Mouse (Mus musculus): ENCODE results near the gene Lrrc42. TPM values are rescaled to one million over a fixed set of nuclear protein-coding genes. Genes with fewer than 3 reads are reported as not detected.

The Lrrc42 gene
- polyA plus RNA-seq, 1 experiment from 2014 or later, result 53.5 TPM

GRCm38 (mm10) chr4:107245368-107245767, 8.0 kb downstream of the Lrrc42 start:
- no peak for ATAC-seq
- Histone ChIP-seq H3K9me3 (no peaks in the 10 kb centered on the region), H3K36me3 (peaks cover 5% of the 10 kb centered on the region; the same call in 1 of the 2 replicates), H3K4me2 (replicated peaks) (no peak overlapping the region), H3K27ac (peak overlapping the region; percentile 40; the same call in 1 of the 2 replicates), H3K4me1 (replicated peaks) (peaks cover 12% of the 10 kb centered on the region; the same call in 1 of the 2 replicates), H3K4me3 (replicated peaks) (no peak overlapping the region), H3K27me3 (replicated peaks) (no peaks in the 10 kb centered on the region), H3K9ac (no peak overlapping the region)
- WGBS, result 51% methylated on average over 2 of the region's 2 CpGs

- peaks cover 6% of the 10 kb centered on the region; the same call in 1 of the 2 replicates for H3K4me1 ChIP-seq (replicated peaks)
- H3K27ac ChIP-seq, result no peak overlapping the region
- H3K4me3 ChIP-seq (replicated peaks), result no peak overlapping the region
- no peak overlapping the region for H3K4me2 ChIP-seq (replicated peaks)
- ATAC-seq, result no peak
- no peak overlapping the region for H3K9ac ChIP-seq
- 70% methylated on average over 6 of the region's 6 CpGs for WGBS
- H3K36me3 ChIP-seq, result peaks cover 9% of the 10 kb centered on the region; the same call in 1 of the 2 replicates
- no peaks in the 10 kb centered on the region for H3K9me3 ChIP-seq
- H3K27me3 ChIP-seq (replicated peaks), result no peaks in the 10 kb centered on the region
These were observed 9.7 kb downstream of the Lrrc42 start for GRCm38 (mm10) chr4:107243365-107244333.

GRCm38 (mm10) chr4:107240196-107240595, 13.1 kb downstream of the Lrrc42 start:
- 95% methylated on average over 6 of the region's 6 CpGs for WGBS
- no peak overlapping the region for H3K4me3 ChIP-seq (replicated peaks)

GRCm38 (mm10) chr4:107238253-107238652, 15.1 kb downstream of the Lrrc42 start:
- H3K4me1 ChIP-seq (replicated peaks), result no peaks in the 10 kb centered on the region
- H3K9ac ChIP-seq, result no peak overlapping the region
- H3K9me3 ChIP-seq, result no peaks in the 10 kb centered on the region
- peaks cover 15% of the 10 kb centered on the region; the same call in 1 of the 2 replicates for H3K36me3 ChIP-seq
- WGBS, result 83% methylated on average over 2 of the region's 2 CpGs
- H3K4me2 ChIP-seq (replicated peaks), result no peak overlapping the region
- no peaks in the 10 kb centered on the region for H3K27me3 ChIP-seq (replicated peaks)
- ATAC-seq, result no peak
- no peak overlapping the region for H3K27ac ChIP-seq
- H3K4me3 ChIP-seq (replicated peaks), result no peak overlapping the region

More at GRCm38 (mm10) chr4:107240196-107240595, 13.1 kb downstream of the Lrrc42 start:
- no peaks in the 10 kb centered on the region for H3K27me3 ChIP-seq (replicated peaks)
- no peak for ATAC-seq
- H3K9me3 ChIP-seq, result no peaks in the 10 kb centered on the region
- no peak overlapping the region for H3K9ac ChIP-seq
- H3K4me1 ChIP-seq (replicated peaks), result 0 out of 2 replicates have a peak, but pooled peaks cover under 1% of the 10 kb centered on the region
- no peak overlapping the region for H3K4me2 ChIP-seq (replicated peaks)
- no peak overlapping the region for H3K27ac ChIP-seq
- H3K36me3 ChIP-seq, result peaks cover 12% of the 10 kb centered on the region; the same call in 1 of the 2 replicates

GRCm38 (mm10) chr4:107232219-107232618, 21.1 kb downstream of the Lrrc42 start:
- WGBS, result 53% methylated on average over 3 of the region's 3 CpGs
- H3K36me3 ChIP-seq, result 0 out of 2 replicates have a peak, but pooled peaks cover 11% of the 10 kb centered on the region
- no peak for ATAC-seq
- H3K4me2 ChIP-seq (replicated peaks), result no peak overlapping the region
- no peaks in the 10 kb centered on the region for H3K4me1 ChIP-seq (replicated peaks)
- no peak overlapping the region for H3K4me3 ChIP-seq (replicated peaks)
- H3K27me3 ChIP-seq (replicated peaks), result no peaks in the 10 kb centered on the region
- no peak overlapping the region for H3K9ac ChIP-seq
- H3K27ac ChIP-seq, result no peak overlapping the region
- no peaks in the 10 kb centered on the region for H3K9me3 ChIP-seq

- no peak overlapping the region for H3K4me3 ChIP-seq (replicated peaks)
- H3K4me1 ChIP-seq (replicated peaks), result no peaks in the 10 kb centered on the region
- H3K9me3 ChIP-seq, result no peaks in the 10 kb centered on the region
- no peak overlapping the region for H3K27ac ChIP-seq
- no peaks in the 10 kb centered on the region for H3K36me3 ChIP-seq
- no peak overlapping the region for H3K4me2 ChIP-seq (replicated peaks)
- ATAC-seq, result no peak
- no peaks in the 10 kb centered on the region for H3K27me3 ChIP-seq (replicated peaks)
- no peak overlapping the region for H3K9ac ChIP-seq
- 84% methylated on average over 2 of the region's 2 CpGs for WGBS
These were observed 27.0 kb downstream of the Lrrc42 start for GRCm38 (mm10) chr4:107226313-107226712.

GRCm38 (mm10) chr4:107223225-107224204, 29.8 kb downstream of the Lrrc42 start:
- H3K4me2 ChIP-seq (replicated peaks), result no peak overlapping the region
- ATAC-seq, result peak; percentile 45; the same call in 1 of the 2 replicates
- WGBS, result 65% methylated on average over 11 of the region's 11 CpGs

GRCm38 (mm10) chr4:107221524-107221923, 31.8 kb downstream of the Lrrc42 start:
- H3K27me3 ChIP-seq (replicated peaks), result no peaks in the 10 kb centered on the region
- 90% methylated on average over 5 of the region's 5 CpGs for WGBS
- H3K9ac ChIP-seq, result no peak overlapping the region
- H3K4me3 ChIP-seq (replicated peaks), result no peak overlapping the region
- no peak for ATAC-seq
- no peaks in the 10 kb centered on the region for H3K36me3 ChIP-seq
- no peak overlapping the region for H3K27ac ChIP-seq
- no peak overlapping the region for H3K4me2 ChIP-seq (replicated peaks)
- H3K9me3 ChIP-seq, result no peaks in the 10 kb centered on the region
- H3K4me1 ChIP-seq (replicated peaks), result no peaks in the 10 kb centered on the region

More at GRCm38 (mm10) chr4:107223225-107224204, 29.8 kb downstream of the Lrrc42 start:
- Histone ChIP-seq H3K4me3 (replicated peaks) (no peak overlapping the region), H3K36me3 (no peaks in the 10 kb centered on the region), H3K4me1 (replicated peaks) (no peaks in the 10 kb centered on the region), H3K27me3 (replicated peaks) (no peaks in the 10 kb centered on the region), H3K9me3 (no peaks in the 10 kb centered on the region), H3K9ac (no peak overlapping the region), H3K27ac (no peak overlapping the region)

GRCm38 (mm10) chr4:107217574-107217973, 35.8 kb downstream of the Lrrc42 start:
- Histone ChIP-seq H3K4me2 (replicated peaks) (no peak overlapping the region), H3K4me3 (replicated peaks) (no peak overlapping the region), H3K9ac (no peak overlapping the region), H3K4me1 (replicated peaks) (peaks cover 2% of the 10 kb centered on the region; the same call in 1 of the 2 replicates), H3K27ac (no peak overlapping the region), H3K27me3 (replicated peaks) (no peaks in the 10 kb centered on the region), H3K9me3 (no peaks in the 10 kb centered on the region), H3K36me3 (no peaks in the 10 kb centered on the region)
- WGBS, result 75% methylated on average over 9 of the region's 9 CpGs
- ATAC-seq, result peak; percentile 70; the same call in 1 of the 2 replicates

GRCm38 (mm10) chr4:107213279-107214011, 39.9 kb downstream of the Lrrc42 start:
- no peaks in the 10 kb centered on the region for H3K36me3 ChIP-seq
- H3K4me2 ChIP-seq (replicated peaks), result no peak overlapping the region
- no peaks in the 10 kb centered on the region for H3K9me3 ChIP-seq
- H3K9ac ChIP-seq, result no peak overlapping the region
- no peaks in the 10 kb centered on the region for H3K27me3 ChIP-seq (replicated peaks)
- ATAC-seq, result peak; percentile 31
- no peak overlapping the region for H3K4me3 ChIP-seq (replicated peaks)
- peaks cover 2% of the 10 kb centered on the region; the same call in 1 of the 2 replicates for H3K4me1 ChIP-seq (replicated peaks)
- no peak overlapping the region for H3K27ac ChIP-seq
- 60% methylated on average over 12 of the region's 12 CpGs for WGBS

- Histone ChIP-seq H3K27me3 (replicated peaks) (no peaks in the 10 kb centered on the region), H3K4me2 (replicated peaks) (no peak overlapping the region), H3K27ac (no peak overlapping the region), H3K4me3 (replicated peaks) (no peak overlapping the region), H3K9ac (no peak overlapping the region), H3K4me1 (replicated peaks) (peaks cover 2% of the 10 kb centered on the region; the same call in 1 of the 2 replicates), H3K36me3 (no peaks in the 10 kb centered on the region), H3K9me3 (no peaks in the 10 kb centered on the region)
- ATAC-seq, result no peak
- WGBS, result 79% methylated on average over 5 of the region's 5 CpGs
These were observed 41.4 kb downstream of the Lrrc42 start for GRCm38 (mm10) chr4:107211936-107212335.

Data from intestine, embryonic 15.5 days (tissue).